Mouse (Mus musculus) small intestine, adult 2 months (tissue): Measurements from ENCODE around the gene Ctps.

ENCODE experiments used
- CTCF ChIP-seq: fragments of 200-500 bp; IDR thresholded peaks from 2 replicates; pipeline ENCODE4 v1.5.1; 2012; ENCODE audit warnings: low read depth, mild to moderate bottlenecking, control low read depth, inconsistent platforms, low read length, moderate library complexity, mixed read lengths; ENCODE audit not compliant: insufficient replicate concordance, insufficient read length; ENCODE audit errors: extremely low read depth
- POLR2A ChIP-seq: fragments of 200-500 bp; IDR thresholded peaks from 2 replicates; pipeline ENCODE4 v1.6.1; 2012; ENCODE audit warnings: low read depth, mild to moderate bottlenecking, control low read depth, inconsistent platforms, low read length, moderate library complexity

GRCm38 (mm10) chr4:120612304-120613080 lies 42.4 kb upstream of the Ctps start:
- TF ChIP-seq CTCF (no peak), POLR2A (no peak)
